Mouse (Mus musculus) mesoderm, embryonic 11.5 days (tissue): Measurements from ENCODE around the gene Mboat7.
A peak's percentile ranks its signal among the peaks of the same experiment; 100 is the strongest.
"Not testable (repeated sequence)": the region's sequence is repeated elsewhere in the genome, so short reads cannot be mapped to it uniquely, and the experiment has no call there.

Experiments
- DNase-seq: peaks from one replicate; pipeline ENCODE4 v3.0.0-alpha.2; 2012; ENCODE audit warnings: low read depth, low spot score

The Mboat7 gene

GRCm38 (mm10) chr7:3692987-3693808, at the start of gene Mboat7:
Mboat7 (minus strand) TSS chr7:3693523.
- DNase-seq = peak; percentile 97

DNA sequence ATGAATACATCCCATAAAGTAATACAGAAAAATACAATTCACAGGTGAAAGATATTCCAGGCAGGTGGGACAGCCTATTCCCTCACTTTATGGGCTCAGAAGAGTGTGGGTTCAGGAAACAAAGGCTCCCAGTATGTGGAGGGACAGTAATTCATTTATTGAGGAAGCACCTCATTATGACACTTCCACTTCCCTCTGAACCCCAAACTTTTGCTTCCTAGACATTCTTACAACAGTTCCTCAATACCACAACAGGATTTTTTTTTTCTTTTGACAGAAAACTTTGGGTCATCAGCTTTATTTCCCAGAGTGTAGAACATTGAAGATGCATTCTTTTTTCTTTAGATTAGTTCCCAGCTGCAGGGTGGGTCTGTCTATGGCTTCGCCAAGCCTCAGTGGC, 39.4 kb upstream of the Mboat7 start:
- DNase-seq = not testable (repeated sequence)

GRCm38 (mm10) chr7:3725459-3725858, 32.1 kb upstream of the Mboat7 start:
- not testable (repeated sequence) for DNase-seq

DNA sequence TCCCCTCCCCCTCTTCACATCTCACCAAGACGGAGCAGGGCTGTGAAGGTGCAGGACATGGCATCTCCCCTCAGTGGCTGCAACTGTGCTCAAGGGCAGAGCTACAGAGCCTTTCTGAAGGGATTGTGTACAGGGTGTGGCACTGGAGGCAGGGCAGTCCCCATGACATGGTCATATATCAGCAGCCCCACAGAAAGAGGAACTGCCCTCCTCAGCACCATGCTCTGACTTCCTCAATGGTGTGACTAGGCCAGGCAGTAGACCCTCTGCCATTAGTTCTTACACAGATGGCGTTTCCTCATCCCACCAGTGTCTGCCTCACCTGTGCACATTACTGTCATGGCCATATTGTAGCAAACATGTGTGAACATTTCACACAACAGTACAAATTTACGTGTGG, 26.9 kb upstream of the Mboat7 start, which contains the start of gene Pirb:
TSS of gene Pirb (minus strand) at position 124 of the 400 bp plus-strand sequence.
- DNase-seq = not testable (repeated sequence)

- no peak for DNase-seq
Measured at GRCm38 (mm10) chr7:3715249-3715648, 21.9 kb upstream of the Mboat7 start.

DNA sequence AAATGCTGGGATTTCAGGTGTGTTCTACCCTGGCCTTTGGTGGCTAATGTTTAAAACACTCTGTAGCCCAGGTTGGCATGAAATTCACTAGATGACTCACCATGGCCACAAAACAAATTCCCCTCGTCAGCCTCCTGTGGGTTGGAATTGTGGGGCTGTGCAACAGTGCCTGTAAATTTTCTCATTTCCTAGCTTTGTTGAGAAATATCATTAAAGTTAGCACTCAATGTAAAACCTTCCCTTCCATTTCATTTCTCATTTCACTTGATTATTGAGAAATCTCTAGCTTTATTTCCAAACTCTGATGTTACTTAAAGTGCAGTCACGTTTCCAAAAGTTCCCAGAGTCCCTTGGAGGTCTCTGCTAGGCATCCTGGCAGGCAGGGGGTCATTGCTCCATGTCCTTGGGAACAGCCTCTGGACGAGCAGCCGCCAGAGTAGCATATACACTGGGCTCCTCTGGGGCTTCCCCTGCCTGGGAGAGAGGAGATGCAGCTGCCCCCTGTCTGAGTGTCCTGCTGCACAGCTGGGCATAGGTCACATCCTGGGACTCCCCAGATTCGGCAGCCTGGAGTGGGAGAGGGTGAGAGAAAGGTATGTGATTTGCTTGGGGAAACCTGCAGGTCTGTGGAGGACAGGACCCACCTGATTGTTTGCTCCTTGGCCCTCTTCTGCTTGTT, 19.1 kb upstream of the Mboat7 start:
- no peak for DNase-seq

DNA sequence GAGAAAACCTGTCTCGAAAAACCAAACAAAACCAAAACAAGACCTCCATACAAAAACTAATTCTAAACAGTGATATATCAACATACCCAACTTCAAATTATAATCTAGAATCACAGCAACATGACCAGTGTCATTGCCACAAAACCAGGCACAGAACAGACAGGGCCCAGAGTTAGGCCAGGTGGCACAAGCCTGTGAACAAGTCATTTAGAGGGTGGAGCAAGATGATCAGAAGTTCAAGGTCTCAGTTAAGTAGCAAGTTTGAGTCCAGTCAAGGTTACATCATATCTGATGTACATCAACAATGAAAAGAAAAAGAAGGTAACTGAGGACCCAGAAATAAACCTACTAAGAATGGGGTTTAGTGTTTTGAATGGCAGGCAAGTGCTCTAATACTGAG, 15.7 kb upstream of the Mboat7 start:
- no peak for DNase-seq

GRCm38 (mm10) chr7:3708447-3708980, 15.2 kb upstream of the Mboat7 start:
- not testable (repeated sequence) for DNase-seq

GRCm38 (mm10) chr7:3707568-3708413, 14.5 kb upstream of the Mboat7 start:
- no peak for DNase-seq

DNA sequence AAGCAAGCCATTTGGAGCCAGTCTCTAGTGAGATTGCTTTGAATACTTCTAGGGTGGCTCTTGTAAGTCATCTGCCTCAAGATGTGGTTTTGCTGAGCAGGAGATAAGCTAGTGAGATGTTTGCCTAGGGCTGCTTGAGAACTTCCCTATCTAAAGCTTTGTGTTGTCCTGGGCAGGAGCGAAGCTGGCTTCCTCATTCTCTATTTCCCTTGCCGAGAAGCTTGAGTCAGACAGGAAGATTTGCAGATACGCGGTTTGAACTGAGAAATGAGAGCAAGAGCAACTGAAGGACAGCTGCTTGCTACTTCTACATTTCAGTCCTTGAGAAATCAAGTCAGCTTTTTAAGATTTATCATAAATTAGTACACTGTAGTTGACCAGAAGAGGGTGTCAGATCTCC, 13.7 kb upstream of the Mboat7 start:
- no peak for DNase-seq

DNA sequence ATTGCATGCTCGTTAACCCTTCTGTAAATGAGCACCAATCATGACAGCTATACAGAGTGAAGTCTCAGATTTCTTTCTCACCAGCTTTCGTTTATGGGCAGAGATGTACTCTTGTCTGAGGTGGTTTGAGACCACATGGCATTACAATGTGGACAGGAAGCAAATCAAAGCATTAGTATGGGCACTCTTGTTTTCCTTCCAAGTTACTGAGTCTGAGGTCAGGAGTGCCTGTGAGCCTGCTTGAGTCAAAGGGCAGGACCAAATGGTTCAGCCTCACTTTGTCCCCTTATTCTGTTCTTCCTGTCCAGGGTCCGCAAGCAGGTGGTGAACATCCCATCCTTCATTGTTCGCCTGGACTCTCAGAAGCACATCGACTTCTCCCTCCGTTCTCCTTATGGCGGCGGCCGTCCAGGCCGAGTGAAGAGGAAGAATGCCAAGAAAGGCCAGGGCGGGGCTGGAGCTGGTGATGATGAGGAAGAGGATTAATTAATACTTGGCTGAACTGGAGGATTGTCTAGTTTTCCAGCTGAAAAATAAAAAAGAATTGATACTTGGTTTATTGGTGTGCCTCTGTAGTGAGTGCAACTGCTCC, 13.1 kb upstream of the Mboat7 start:
- DNase-seq = no peak

DNA sequence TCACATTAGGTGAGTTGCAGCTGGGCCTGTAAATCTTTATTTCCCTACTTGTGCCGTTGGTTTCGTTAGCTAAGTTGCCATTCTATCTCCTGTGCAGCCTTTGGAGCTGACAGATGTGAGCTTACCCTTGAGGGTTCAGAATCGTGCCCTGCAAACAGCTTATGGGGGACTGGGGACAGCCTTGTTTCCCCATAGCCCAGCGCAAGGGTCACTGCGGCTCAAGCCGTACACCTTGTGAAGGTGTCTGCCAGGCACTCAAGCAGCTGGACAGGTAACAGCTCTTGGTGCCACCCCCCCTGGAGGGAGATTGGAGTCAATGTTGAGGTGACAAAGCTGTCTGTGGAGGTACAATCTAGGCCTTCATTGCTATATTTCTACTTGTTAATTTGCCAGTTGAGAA, 12.6 kb upstream of the Mboat7 start:
- no peak for DNase-seq

DNA sequence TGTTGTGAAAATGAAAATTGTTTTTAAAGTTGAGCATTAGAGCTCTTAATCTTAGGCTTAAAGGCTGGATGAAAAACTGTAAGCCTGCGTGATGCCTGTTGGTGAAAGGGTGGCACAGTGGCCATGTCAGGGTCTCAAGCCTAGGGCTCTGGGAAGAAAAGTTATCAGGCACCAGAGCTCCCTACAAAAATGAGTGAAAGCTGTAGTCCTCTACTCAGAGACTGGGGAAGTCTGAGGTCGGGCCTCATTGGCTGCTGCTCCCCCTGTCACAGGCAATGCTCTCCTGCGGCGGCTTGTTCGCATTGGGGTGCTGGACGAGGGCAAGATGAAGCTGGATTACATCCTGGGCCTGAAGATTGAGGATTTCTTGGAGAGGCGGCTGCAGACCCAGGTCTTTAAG, 12.1 kb upstream of the Mboat7 start:
- DNase-seq = not testable (repeated sequence)

DNA sequence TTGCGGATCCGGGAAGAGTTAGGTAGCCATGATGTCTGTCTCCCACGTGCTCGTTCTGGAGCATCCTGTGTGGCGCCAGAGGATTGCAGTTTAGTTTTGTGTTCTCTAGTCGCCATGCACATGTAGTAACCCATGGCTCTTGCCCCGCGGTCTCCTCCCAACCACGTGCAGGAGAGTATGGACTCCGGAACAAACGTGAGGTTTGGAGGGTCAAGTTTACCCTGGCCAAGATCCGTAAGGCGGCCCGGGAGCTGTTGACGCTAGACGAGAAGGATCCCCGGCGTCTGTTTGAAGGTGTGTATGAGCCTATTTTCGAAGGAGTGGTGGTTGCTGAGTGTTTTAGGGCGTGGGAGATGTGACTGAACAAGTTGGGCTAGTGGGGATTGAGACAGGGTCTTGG, 11.2 kb upstream of the Mboat7 start:
- no peak for DNase-seq

DNA sequence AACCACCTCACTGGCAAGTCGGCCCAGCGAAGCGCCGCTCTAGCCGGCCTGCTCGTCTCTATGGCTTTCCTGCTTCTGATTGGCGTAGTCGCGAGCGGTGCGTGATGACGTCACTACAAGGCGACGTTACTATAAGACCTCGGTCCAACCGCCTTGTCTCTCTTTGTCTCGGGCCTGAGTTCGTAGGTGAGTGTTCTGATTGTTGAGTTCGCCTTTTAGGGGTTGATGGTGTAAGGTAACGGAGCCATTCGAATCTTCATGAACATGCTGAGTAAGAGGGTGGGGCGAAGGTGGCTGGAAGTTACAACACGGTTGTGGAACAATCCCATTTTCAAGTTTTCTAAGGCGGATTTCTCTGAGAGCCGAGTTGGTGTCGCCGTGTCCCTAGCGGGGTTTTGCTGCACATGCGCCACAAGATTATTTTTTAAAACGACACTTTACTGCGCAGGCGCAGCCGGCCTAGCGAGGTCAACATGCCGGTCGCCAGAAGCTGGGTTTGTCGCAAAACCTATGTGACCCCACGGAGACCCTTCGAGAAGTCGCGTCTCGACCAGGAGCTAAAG, 10.6 kb upstream of the Mboat7 start, which contains the start of gene Rps9:
TSS of gene Rps9 (plus strand) at position 115 of the 563 bp plus-strand sequence.
- peak; percentile 98 for DNase-seq

DNA sequence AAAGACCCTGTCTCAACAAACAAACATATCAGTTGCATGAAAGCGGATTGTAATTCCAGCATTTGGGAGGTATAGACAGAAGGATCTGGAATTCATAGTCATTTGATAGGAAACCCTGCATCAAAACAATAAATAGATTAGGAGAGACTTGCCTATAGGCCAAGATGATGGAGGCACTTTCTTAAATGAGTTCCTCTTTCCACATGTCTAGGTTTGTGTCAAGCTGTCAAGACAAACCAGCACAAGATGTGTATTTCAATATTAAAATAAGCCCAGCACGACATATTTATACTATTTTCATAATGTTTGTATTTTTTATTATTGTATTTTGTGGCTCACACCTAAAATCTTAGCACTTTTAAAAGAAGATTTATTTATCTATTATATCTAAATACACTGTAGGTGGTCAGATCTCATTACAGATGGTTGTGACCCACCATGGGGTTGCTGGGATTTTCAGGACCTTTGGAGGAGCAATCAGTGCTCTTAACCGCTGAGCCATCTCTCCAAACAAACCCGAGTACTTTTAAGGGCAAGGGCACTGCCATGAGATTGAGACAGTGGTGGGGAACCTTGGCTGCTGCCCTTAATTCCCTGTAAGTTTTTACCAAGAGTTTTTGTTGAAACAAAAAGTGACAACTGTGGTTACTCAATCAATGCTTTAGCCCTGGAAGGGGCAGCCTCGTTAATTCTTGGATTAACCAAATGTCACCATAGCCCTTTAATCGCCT, 10.0 kb upstream of the Mboat7 start:
- no peak for DNase-seq

DNA sequence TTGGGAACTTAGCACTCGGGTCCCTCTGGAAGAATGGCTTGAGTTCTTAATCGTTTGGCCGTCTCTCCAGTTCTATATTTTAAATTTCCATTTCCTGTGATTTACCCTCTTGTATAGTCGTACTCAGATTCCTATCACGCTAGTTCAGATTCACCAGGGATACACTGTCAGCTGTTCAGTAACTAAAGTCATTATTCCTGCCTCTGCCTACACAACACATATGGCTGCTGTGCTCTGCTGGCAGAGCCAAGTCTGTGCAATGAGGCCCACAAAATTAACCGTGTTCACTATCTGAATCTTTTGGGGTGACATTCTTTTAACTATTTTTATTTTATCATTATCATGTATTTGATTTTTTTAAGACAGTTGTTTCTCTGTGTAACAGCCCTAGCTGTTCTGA, 5.1 kb upstream of the Mboat7 start:
- no peak for DNase-seq

- not testable (repeated sequence) for DNase-seq
Measured at GRCm38 (mm10) chr7:3694949-3695305, 1.6 kb upstream of the Mboat7 start.

- DNase-seq = peak; percentile 88
Measured at GRCm38 (mm10) chr7:3694076-3694948, 989 bp upstream of the Mboat7 start.

GRCm38 (mm10) chr7:3693809-3694075, 419 bp upstream of the Mboat7 start:
- no peak for DNase-seq
